Mouse (Mus musculus): ENCODE measurements at regions not wholly inside any gene's neighbourhood (a gene's known extent, or its start where the extent isn't known, plus 50 kb on each side); places are given as distances from the start of the nearest gene placed in this dataset.
A peak's percentile ranks its signal among the peaks of the same experiment; 100 is the strongest.

DNA sequence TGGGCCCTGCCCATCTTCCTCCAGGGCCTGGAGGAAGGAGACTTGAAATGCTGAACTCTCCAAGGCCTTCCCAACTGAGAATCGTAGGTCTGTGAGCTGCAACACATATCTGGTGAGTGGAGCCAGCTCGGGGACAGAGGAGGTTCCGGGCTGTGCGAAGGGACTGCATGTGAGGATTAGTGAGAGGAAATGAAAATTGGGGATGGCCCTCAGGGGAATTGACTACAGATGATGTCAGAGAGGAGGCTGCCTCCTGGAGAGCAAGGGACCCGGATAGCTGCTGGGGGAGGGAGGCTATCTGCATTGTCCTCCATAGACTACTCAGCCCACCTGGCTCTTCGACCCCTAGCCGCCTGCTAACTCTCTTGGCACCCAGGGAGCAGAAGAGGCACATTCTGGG is 65.2 kb downstream of the Efnb1 start:
- no peak overlapping the region for H3K4me3 ChIP-seq (ENCODE audit: low read depth, low read length)
- no peak overlapping the region for H3K9ac ChIP-seq
- no peaks in the 10 kb centered on the region for H3K9me3 ChIP-seq (ENCODE audit: low read length)
- TF ChIP-seq CTCF (IDR thresholded peaks at IDR 0.05; ENCODE audit: low read depth) = no peak
- H3K36me3 ChIP-seq (ENCODE audit: insufficient read depth) = no peaks in the 10 kb centered on the region
- H3K27ac ChIP-seq (ENCODE audit: low read depth, low read length) = no peak overlapping the region
- DNase-seq (no peak), ATAC-seq (no peak)
- no peaks in the 10 kb centered on the region for H3K27me3 ChIP-seq (ENCODE audit: insufficient read depth, low read length)
- 70% methylated on average over 7 of the region's 7 CpGs for WGBS
- no peaks in the 10 kb centered on the region for H3K4me1 ChIP-seq (ENCODE audit: insufficient read depth)
- no peak overlapping the region for H3K4me2 ChIP-seq (ENCODE audit: low read depth)

DNA sequence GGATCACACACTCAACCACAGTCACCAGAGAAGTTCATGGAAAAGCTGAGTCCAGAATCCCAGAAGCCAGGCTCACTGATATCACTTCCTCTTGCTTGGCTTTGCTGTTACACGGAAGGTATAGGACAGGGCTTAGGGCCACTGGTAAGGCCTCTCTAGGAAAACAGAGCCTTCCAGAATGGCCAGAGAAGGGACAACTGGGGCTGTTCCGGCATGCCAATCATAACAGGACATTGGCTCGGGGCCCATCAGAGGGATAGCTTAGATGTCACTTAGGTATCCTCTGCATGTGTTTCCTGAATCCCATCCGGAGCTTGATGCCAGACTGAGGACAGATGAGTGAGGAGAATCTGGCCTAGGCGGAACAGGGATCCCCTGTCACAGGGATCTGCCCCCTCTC is 63.7 kb downstream of the Efnb1 start:
- H3K9ac ChIP-seq = peak overlapping the region; percentile 47
- H3K9me3 ChIP-seq (ENCODE audit: low read length) = no peaks in the 10 kb centered on the region
- no peak overlapping the region; the same call in 1 of the 2 replicates for H3K4me2 ChIP-seq (ENCODE audit: low read depth)
- 0 out of 2 replicates have a peak, but pooled peaks have one; percentile 8 for ATAC-seq
- H3K4me3 ChIP-seq (ENCODE audit: low read depth, low read length) = no peak overlapping the region
- H3K36me3 ChIP-seq (ENCODE audit: insufficient read depth) = no peaks in the 10 kb centered on the region
- DNase-seq = no peak
- WGBS = 57% methylated on average over 5 of the region's 5 CpGs
- TF ChIP-seq CTCF (IDR thresholded peaks at IDR 0.05; ENCODE audit: low read depth) = no peak
- peak overlapping the region; percentile 81 for H3K27ac ChIP-seq (ENCODE audit: low read depth, low read length)
- H3K27me3 ChIP-seq (ENCODE audit: insufficient read depth, low read length) = no peaks in the 10 kb centered on the region
- no peaks in the 10 kb centered on the region for H3K4me1 ChIP-seq (ENCODE audit: insufficient read depth)

DNA sequence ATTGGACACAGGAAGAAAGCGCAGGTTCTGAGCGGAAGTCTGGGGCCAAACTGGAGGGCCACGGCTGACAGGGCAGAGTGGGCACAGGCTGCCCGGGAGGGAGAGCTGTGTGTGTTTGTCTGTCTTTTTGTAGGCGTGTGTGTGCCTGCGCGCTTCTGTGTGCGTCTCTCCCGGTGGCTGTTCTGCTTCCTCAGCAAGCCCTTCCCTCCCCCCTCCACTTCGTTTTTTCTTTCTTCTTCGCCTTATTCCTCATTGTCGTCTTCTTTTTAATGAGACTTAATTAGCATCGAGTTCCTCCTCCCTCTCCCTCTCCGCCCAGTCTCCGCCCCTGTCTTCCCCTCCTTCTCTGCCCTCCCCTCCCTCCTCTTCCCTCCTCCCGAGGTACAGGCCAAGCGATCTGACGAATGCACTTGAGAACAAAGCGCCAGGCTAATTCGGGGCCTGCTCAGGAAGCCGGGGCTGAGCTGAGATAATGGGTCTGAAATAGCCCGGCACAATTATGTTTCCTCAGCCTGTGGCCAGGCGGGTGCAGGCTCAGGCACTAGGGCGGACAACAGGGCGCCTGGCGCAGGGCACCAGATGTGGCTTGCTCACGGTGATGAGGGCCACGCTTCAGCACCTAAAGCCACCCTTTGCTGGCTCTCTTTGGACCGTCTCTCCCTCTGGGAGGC is 63.2 kb downstream of the Efnb1 start:
- H3K36me3 ChIP-seq (ENCODE audit: insufficient read depth) = no peaks in the 10 kb centered on the region
- DNase-seq = peak; percentile 84

More for the DNA sequence above, 63.2 kb downstream of the Efnb1 start:
- Histone ChIP-seq H3K4me2 (ENCODE audit: low read depth) (peak overlapping the region; percentile 44), H3K4me1 (ENCODE audit: insufficient read depth) (no peaks in the 10 kb centered on the region), H3K4me3 (ENCODE audit: low read depth, low read length) (peak overlapping the region; percentile 7; the same call in 1 of the 2 replicates), H3K9me3 (ENCODE audit: low read length) (no peaks in the 10 kb centered on the region), H3K9ac (peak overlapping the region; percentile 47), H3K27ac (ENCODE audit: low read depth, low read length) (peak overlapping the region; percentile 81), H3K27me3 (ENCODE audit: insufficient read depth, low read length) (no peaks in the 10 kb centered on the region)
- ATAC-seq = peak; percentile 91
- TF ChIP-seq CTCF (IDR thresholded peaks at IDR 0.05; ENCODE audit: low read depth) = no peak
- 35% methylated on average over 29 of the region's 29 CpGs for WGBS

Measured in forebrain, postnatal 0 days (tissue).